Mouse (Mus musculus) small intestine, adult 2 months (tissue): ENCODE measurements at regions not wholly inside any gene's neighbourhood (a gene's known extent, or its start where the extent isn't known, plus 50 kb on each side); places are given as distances from the start of the nearest gene placed in this dataset.
"Not testable (repeated sequence)": the region's sequence is repeated elsewhere in the genome, so short reads cannot be mapped to it uniquely, and the experiment has no call there.

Experiments used
- H3K27ac ChIP-seq: fragments of 200-500 bp; 2 replicates; pipeline ENCODE4 v1.5.1; 2012; ENCODE audit warnings: low read depth, low read length, control low read depth, inconsistent platforms; ENCODE audit not compliant: insufficient read depth
- H3K27me3 ChIP-seq: fragments of 200-500 bp; 2 replicates; pipeline ENCODE4 v1.6.1; 2012; ENCODE audit warnings: mild to moderate bottlenecking, moderate library complexity, low read length, inconsistent platforms; ENCODE audit not compliant: control insufficient read depth, insufficient read depth
- H3K36me3 ChIP-seq: fragments of 200-500 bp; 2 replicates; pipeline ENCODE4 v1.6.1; 2012; ENCODE audit warnings: mild to moderate bottlenecking, low read length, control low read depth, inconsistent platforms; ENCODE audit not compliant: control insufficient read depth, insufficient read depth
- H3K4me1 ChIP-seq: fragments of 200-500 bp; 2 replicates; pipeline ENCODE4 v1.6.1; 2012; ENCODE audit warnings: low read length, inconsistent platforms, mixed read lengths; ENCODE audit not compliant: control insufficient read depth, insufficient read depth, insufficient read length
- H3K4me3 ChIP-seq: fragments of 200-500 bp; 2 replicates; pipeline ENCODE4 v1.5.1; 2012; ENCODE audit warnings: low read depth, mild to moderate bottlenecking, control low read depth, inconsistent platforms, low read length, moderate library complexity
- CTCF ChIP-seq: fragments of 200-500 bp; IDR thresholded peaks from 2 replicates; pipeline ENCODE4 v1.5.1; 2012; ENCODE audit warnings: low read depth, mild to moderate bottlenecking, control low read depth, inconsistent platforms, low read length, moderate library complexity, mixed read lengths; ENCODE audit not compliant: insufficient replicate concordance, insufficient read length; ENCODE audit errors: extremely low read depth
- POLR2A ChIP-seq: fragments of 200-500 bp; IDR thresholded peaks from 2 replicates; pipeline ENCODE4 v1.6.1; 2012; ENCODE audit warnings: low read depth, mild to moderate bottlenecking, control low read depth, inconsistent platforms, low read length, moderate library complexity
- WGBS: fragments of 180-500 bp; shearing (Covaris S2); methylation state at CpG from one replicate; pipeline ENCODE4 v1.1.7; 2018; 5-methylcytosine and 5-hydroxymethylcytosine counted together

GRCm38 (mm10) chr11:24307601-24308252 is 229.9 kb downstream of the Bcl11a start:
- no peaks in the 10 kb centered on the region for H3K36me3 ChIP-seq
- H3K27me3 ChIP-seq, result no peaks in the 10 kb centered on the region
- TF ChIP-seq CTCF, result no peak
- no peak for TF ChIP-seq POLR2A
- no peak overlapping the region for H3K27ac ChIP-seq
- no peak overlapping the region for H3K4me3 ChIP-seq
- peaks cover 7% of the 10 kb centered on the region; the same call in 1 of the 2 replicates for H3K4me1 ChIP-seq
- 47% methylated on average over 6 of the region's 6 CpGs for WGBS

GRCm38 (mm10) chr11:24308253-24308633 is 230.4 kb downstream of the Bcl11a start:
- no peak overlapping the region for H3K4me3 ChIP-seq
- 11% methylated on average over 1 of the region's 1 CpGs for WGBS
- no peaks in the 10 kb centered on the region for H3K27me3 ChIP-seq
- H3K36me3 ChIP-seq, result no peaks in the 10 kb centered on the region
- peaks cover 7% of the 10 kb centered on the region; the same call in 1 of the 2 replicates for H3K4me1 ChIP-seq
- H3K27ac ChIP-seq, result no peak overlapping the region
- TF ChIP-seq POLR2A (no peak), CTCF (no peak)

DNA sequence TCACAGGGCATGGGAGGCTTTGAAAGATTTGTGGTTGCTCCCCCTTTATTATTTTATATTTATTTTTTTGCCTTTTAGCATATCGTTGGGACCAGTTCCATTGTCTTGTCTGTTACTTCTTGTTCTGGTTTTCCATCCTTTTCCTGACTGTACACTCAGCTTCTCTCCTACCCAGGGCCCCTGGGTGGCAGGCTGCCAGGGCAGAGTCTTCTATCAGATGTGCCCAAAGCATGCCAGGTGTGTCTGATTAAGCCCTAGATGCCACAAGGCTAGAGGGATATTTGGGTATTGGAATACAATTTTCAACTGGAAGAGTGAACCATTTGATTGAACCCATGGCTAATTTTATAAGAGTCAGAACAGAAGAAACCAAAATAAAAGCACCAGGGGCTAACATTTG is 236.2 kb downstream of the Bcl11a start:
- no peak overlapping the region for H3K27ac ChIP-seq
- no peaks in the 10 kb centered on the region for H3K4me1 ChIP-seq
- no peaks in the 10 kb centered on the region for H3K36me3 ChIP-seq
- 23% methylated on average over 1 of the region's 1 CpGs for WGBS
- no peak overlapping the region for H3K4me3 ChIP-seq
- TF ChIP-seq POLR2A (no peak), CTCF (no peak)
- no peaks in the 10 kb centered on the region for H3K27me3 ChIP-seq

DNA sequence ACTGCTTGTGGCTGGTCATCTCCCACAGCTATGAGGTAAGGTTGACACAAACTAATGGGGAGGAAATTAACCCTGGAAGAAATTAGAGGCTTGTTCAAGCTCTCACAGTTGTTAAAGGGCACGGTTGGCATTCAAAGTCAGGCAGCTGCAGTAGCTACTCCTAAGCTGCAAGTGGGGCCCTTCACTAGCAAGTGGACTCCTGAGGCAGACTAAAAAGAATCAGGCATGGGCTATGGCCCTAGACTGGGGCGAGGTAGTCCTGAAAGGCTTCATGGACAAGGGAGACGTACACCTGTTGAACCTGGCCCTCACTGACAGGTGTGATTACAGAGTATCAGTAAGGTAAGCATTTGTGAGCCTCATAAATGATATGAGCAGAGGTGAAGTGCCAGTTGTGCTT is 237.7 kb downstream of the Bcl11a start:
- Histone ChIP-seq H3K4me1 (no peaks in the 10 kb centered on the region), H3K36me3 (no peaks in the 10 kb centered on the region), H3K27me3 (no peaks in the 10 kb centered on the region), H3K27ac (no peak overlapping the region), H3K4me3 (no peak overlapping the region)
- WGBS, result 43% methylated on average over 3 of the region's 3 CpGs
- TF ChIP-seq POLR2A (no peak), CTCF (no peak)

GRCm38 (mm10) chr11:24316198-24316597 is 238.3 kb downstream of the Bcl11a start:
- H3K27me3 ChIP-seq, result no peaks in the 10 kb centered on the region
- H3K4me1 ChIP-seq, result no peaks in the 10 kb centered on the region
- no peak overlapping the region for H3K27ac ChIP-seq
- 58% methylated on average over 4 of the region's 4 CpGs for WGBS
- H3K36me3 ChIP-seq, result no peaks in the 10 kb centered on the region
- no peak overlapping the region for H3K4me3 ChIP-seq
- TF ChIP-seq CTCF, result no peak
- TF ChIP-seq POLR2A, result no peak

DNA sequence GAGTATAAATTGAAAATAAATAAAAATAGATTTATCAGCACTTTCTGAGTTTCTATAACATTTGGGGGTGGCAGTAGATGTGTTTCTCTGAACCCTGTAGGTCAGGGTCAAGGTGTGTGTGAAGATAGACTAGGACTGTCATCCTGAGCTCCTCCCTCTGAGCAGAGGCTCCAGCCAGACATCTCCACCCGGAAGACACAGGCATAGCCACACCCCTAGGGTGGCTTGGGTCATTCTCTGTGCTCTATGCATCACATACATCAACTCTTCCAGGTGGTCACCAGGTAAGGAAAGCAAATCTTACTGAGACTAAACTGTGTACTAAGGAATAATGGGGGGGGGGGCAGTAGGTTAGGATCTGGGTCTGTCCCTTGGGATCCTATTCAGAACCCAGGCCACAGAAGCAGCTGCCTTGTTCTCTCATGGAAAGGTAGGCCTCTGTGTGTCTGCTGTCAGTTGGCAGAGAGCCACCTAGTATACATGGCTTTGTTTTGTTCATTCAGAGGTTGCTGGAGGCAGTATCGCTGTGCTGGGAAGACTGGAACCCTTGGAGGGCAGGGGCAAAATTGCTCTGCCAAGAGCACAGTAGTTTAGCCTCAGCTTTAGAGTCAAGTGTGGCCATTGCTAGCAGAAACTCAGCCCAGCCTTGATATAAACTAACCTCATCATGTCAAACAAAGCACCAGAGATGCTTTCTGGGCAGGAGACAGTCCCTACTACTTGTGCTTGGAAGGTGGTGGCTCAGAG is 240.3 kb downstream of the Bcl11a start:
- Histone ChIP-seq H3K4me1 (no peaks in the 10 kb centered on the region), H3K27ac (no peak overlapping the region), H3K27me3 (no peaks in the 10 kb centered on the region), H3K4me3 (no peak overlapping the region), H3K36me3 (no peaks in the 10 kb centered on the region)
- no peak for TF ChIP-seq POLR2A
- no peak for TF ChIP-seq CTCF
- 65% methylated on average over 2 of the region's 2 CpGs for WGBS

DNA sequence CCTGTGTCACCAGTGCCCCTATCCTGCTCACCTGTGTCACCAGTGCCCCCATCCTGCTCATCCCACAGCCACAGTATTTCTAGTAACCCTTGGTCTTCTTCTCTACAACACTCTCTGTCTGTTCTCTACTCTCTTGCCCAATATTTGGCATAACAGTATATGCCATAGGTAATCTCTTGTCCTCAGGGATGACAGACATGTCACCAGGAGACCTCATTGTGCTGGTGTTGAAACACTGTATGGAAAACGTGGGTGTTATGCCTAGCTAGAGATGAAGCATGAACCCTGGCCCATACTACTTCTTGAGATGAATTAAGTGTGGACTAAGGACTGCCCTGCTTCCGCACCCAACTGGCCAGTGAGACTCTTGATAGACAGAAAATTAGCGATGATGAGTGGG is 241.4 kb downstream of the Bcl11a start:
- no peaks in the 10 kb centered on the region for H3K36me3 ChIP-seq
- no peaks in the 10 kb centered on the region for H3K4me1 ChIP-seq
- H3K4me3 ChIP-seq, result no peak overlapping the region
- TF ChIP-seq CTCF (no peak), POLR2A (no peak)
- H3K27me3 ChIP-seq, result no peaks in the 10 kb centered on the region
- H3K27ac ChIP-seq, result no peak overlapping the region
- WGBS, result 93% methylated on average over 3 of the region's 3 CpGs

GRCm38 (mm10) chr11:24322412-24322811 is 244.6 kb downstream of the Bcl11a start:
- 19% methylated on average over 5 of the region's 5 CpGs for WGBS
- not testable (repeated sequence) for H3K27ac ChIP-seq

More at GRCm38 (mm10) chr11:24322412-24322811, 244.6 kb downstream of the Bcl11a start:
- not testable (repeated sequence) for H3K4me3 ChIP-seq, H3K36me3 ChIP-seq, H3K4me1 ChIP-seq, H3K27me3 ChIP-seq
